Mouse (Mus musculus) hindbrain, embryonic 16.5 days (tissue): ENCODE data around the gene Eif4g3. TPM values are rescaled to one million over a fixed set of nuclear protein-coding genes. Genes with fewer than 3 reads are reported as not detected.
"Not testable (repeated sequence)": the region's sequence is repeated elsewhere in the genome, so short reads cannot be mapped to it uniquely, and the experiment has no call there.

Experiments used
- ATAC-seq: fragments of 200-750 bp; cut with Nextera tagmentation; 2 replicates; pipeline ENCODE4 v1.8.0; 2017; ENCODE audit warnings: moderate TSS enrichment, moderate library complexity
- H3K27ac ChIP-seq: fragments of 300-500 bp; sonication (generic); 2 replicates; pipeline ENCODE4 v1.5.1; 2014; ENCODE audit warnings: low read depth, mild to moderate bottlenecking, control low read depth, low read length, moderate library complexity
- H3K27me3 ChIP-seq: fragments of 300-500 bp; sonication (generic); replicated peaks from 2 replicates; pipeline ENCODE4 v1.6.1; 2014; ENCODE audit warnings: low read length; ENCODE audit not compliant: control insufficient read depth, insufficient read depth
- H3K36me3 ChIP-seq: fragments of 300-500 bp; sonication (generic); 2 replicates; pipeline ENCODE4 v1.6.1; 2014; ENCODE audit warnings: mild to moderate bottlenecking, low read length, moderate library complexity, mixed read lengths; ENCODE audit not compliant: control insufficient read depth, insufficient read depth
- H3K4me1 ChIP-seq: fragments of 300-500 bp; sonication (generic); 2 replicates; pipeline ENCODE4 v1.6.1; 2014; ENCODE audit warnings: low read depth, low read length; ENCODE audit not compliant: control insufficient read depth, insufficient read depth
- H3K4me2 ChIP-seq: fragments of 300-500 bp; sonication (generic); 2 replicates; pipeline ENCODE4 v1.6.1; 2014; ENCODE audit warnings: mild to moderate bottlenecking, low read length, control low read depth, moderate library complexity
- H3K4me3 ChIP-seq: fragments of 300-500 bp; sonication (generic); 2 replicates; pipeline ENCODE4 v1.5.1; 2014; ENCODE audit warnings: mild to moderate bottlenecking, low read length, control low read depth, moderate library complexity
- H3K9ac ChIP-seq: fragments of 300-500 bp; sonication (generic); 2 replicates; pipeline ENCODE4 v1.6.1; 2014; ENCODE audit warnings: low read depth, mild to moderate bottlenecking, control low read depth, low read length, moderate library complexity
- H3K9me3 ChIP-seq: fragments of 300-500 bp; sonication (generic); 2 replicates; pipeline ENCODE4 v1.6.1; 2014; ENCODE audit warnings: mild to moderate bottlenecking, low read length, moderate library complexity; ENCODE audit not compliant: control insufficient read depth
- WGBS: fragments of 180-500 bp; shearing (Covaris S2); extraction: QIAGEN DNeasy Blood & Tissue Kit; methylation state at CpG from one replicate; pipeline ENCODE4 v1.1.7; 2014; 5-methylcytosine and 5-hydroxymethylcytosine counted together
- polyA plus RNA-seq: library from polyadenylated mRNA; unstranded; fragments of >200 nt; fragmentation: Nextera tagmentation; extraction: Ambion mirVana; gene quantifications from 2 replicates; pipeline ENCODE4 v1.2.1, GENCODE M21; 2015

The Eif4g3 gene
- polyA plus RNA-seq, 1 experiment from 2014 or later, result 43.2 TPM

- no peak overlapping the region for H3K9ac ChIP-seq
- no peaks in the 10 kb centered on the region for H3K27me3 ChIP-seq
- H3K4me2 ChIP-seq, result no peak overlapping the region
- H3K36me3 ChIP-seq, result peaks cover 36% of the 10 kb centered on the region
- H3K4me3 ChIP-seq, result no peak overlapping the region
- no peaks in the 10 kb centered on the region for H3K4me1 ChIP-seq
- 79% methylated on average over 11 of the region's 11 CpGs for WGBS
- H3K9me3 ChIP-seq, result 0 out of 2 replicates have a peak, but pooled peaks cover 3% of the 10 kb centered on the region
- ATAC-seq, result no peak
- H3K27ac ChIP-seq, result no peak overlapping the region
Observed at GRCm38 (mm10) chr4:137960757-137961156, 32.1 kb upstream of the Eif4g3 start.

GRCm38 (mm10) chr4:137962643-137963350 is 30.0 kb upstream of the Eif4g3 start:
- no peak overlapping the region for H3K27ac ChIP-seq
- H3K27me3 ChIP-seq, result no peaks in the 10 kb centered on the region
- H3K4me3 ChIP-seq, result no peak overlapping the region
- H3K4me2 ChIP-seq, result no peak overlapping the region
- ATAC-seq, result peak; percentile 7; the same call in 1 of the 2 replicates
- H3K4me1 ChIP-seq, result no peaks in the 10 kb centered on the region
- H3K9me3 ChIP-seq, result 0 out of 2 replicates have a peak, but pooled peaks cover 3% of the 10 kb centered on the region
- no peak overlapping the region for H3K9ac ChIP-seq
- H3K36me3 ChIP-seq, result peaks cover 32% of the 10 kb centered on the region
- WGBS, result 83% methylated on average over 20 of the region's 20 CpGs

- no peak for ATAC-seq
- no peaks in the 10 kb centered on the region for H3K27me3 ChIP-seq
- H3K9ac ChIP-seq, result no peak overlapping the region
- H3K4me3 ChIP-seq, result no peak overlapping the region
- no peak overlapping the region for H3K4me2 ChIP-seq
- no peaks in the 10 kb centered on the region for H3K4me1 ChIP-seq
- H3K36me3 ChIP-seq, result peaks cover 29% of the 10 kb centered on the region
- H3K9me3 ChIP-seq, result 0 out of 2 replicates have a peak, but pooled peaks cover 3% of the 10 kb centered on the region
- WGBS, result 75% methylated on average over 6 of the region's 6 CpGs
- H3K27ac ChIP-seq, result no peak overlapping the region
Observed at GRCm38 (mm10) chr4:137963431-137963830, 29.4 kb upstream of the Eif4g3 start.

- Histone ChIP-seq H3K4me2 (no peak overlapping the region), H3K4me3 (no peak overlapping the region), H3K36me3 (peaks cover 27% of the 10 kb centered on the region), H3K27ac (no peak overlapping the region), H3K9me3 (0 out of 2 replicates have a peak, but pooled peaks cover 3% of the 10 kb centered on the region), H3K4me1 (no peaks in the 10 kb centered on the region), H3K9ac (no peak overlapping the region), H3K27me3 (no peaks in the 10 kb centered on the region)
- no peak for ATAC-seq
- WGBS, result 47% methylated on average over 6 of the region's 9 CpGs
Observed at GRCm38 (mm10) chr4:137963881-137964584, 28.8 kb upstream of the Eif4g3 start.

GRCm38 (mm10) chr4:137964585-137964930 is 28.3 kb upstream of the Eif4g3 start:
- Histone ChIP-seq H3K4me2 (no peak overlapping the region), H3K27me3 (no peaks in the 10 kb centered on the region), H3K4me3 (no peak overlapping the region), H3K27ac (no peak overlapping the region), H3K4me1 (no peaks in the 10 kb centered on the region), H3K9ac (no peak overlapping the region), H3K36me3 (peaks cover 21% of the 10 kb centered on the region), H3K9me3 (0 out of 2 replicates have a peak, but pooled peaks cover under 1% of the 10 kb centered on the region)
- no peak for ATAC-seq
- 92% methylated on average over 11 of the region's 11 CpGs for WGBS

- no peak overlapping the region for H3K27ac ChIP-seq
- H3K27me3 ChIP-seq, result no peaks in the 10 kb centered on the region
- WGBS, result 13% methylated on average over 9 of the region's 9 CpGs
- H3K9me3 ChIP-seq, result no peaks in the 10 kb centered on the region
- H3K4me1 ChIP-seq, result no peaks in the 10 kb centered on the region
- H3K4me3 ChIP-seq, result no peak overlapping the region
- ATAC-seq, result peak; percentile 57; the same call in 1 of the 2 replicates
- no peaks in the 10 kb centered on the region for H3K36me3 ChIP-seq
- H3K9ac ChIP-seq, result no peak overlapping the region
- H3K4me2 ChIP-seq, result no peak overlapping the region
Observed at GRCm38 (mm10) chr4:137968203-137968602, 24.6 kb upstream of the Eif4g3 start.

GRCm38 (mm10) chr4:137970623-137971199 is 22.1 kb upstream of the Eif4g3 start:
- not testable (repeated sequence) for H3K4me3 ChIP-seq, H3K36me3 ChIP-seq, H3K4me2 ChIP-seq, H3K27ac ChIP-seq, H3K9ac ChIP-seq, H3K27me3 ChIP-seq, H3K4me1 ChIP-seq, H3K9me3 ChIP-seq
- WGBS, result no CpG with 5 or more reads among the region's 11 CpGs
- peak; percentile 58; the same call in 1 of the 2 replicates for ATAC-seq

GRCm38 (mm10) chr4:137974856-137975432 is 17.9 kb upstream of the Eif4g3 start:
- not testable (repeated sequence) for H3K27ac ChIP-seq, H3K9ac ChIP-seq, H3K4me2 ChIP-seq, H3K27me3 ChIP-seq, H3K4me3 ChIP-seq, H3K9me3 ChIP-seq, H3K4me1 ChIP-seq, H3K36me3 ChIP-seq
- no CpG with 5 or more reads among the region's 11 CpGs for WGBS
- ATAC-seq, result peak; percentile 56

GRCm38 (mm10) chr4:137979066-137979644 is 13.7 kb upstream of the Eif4g3 start:
- H3K27ac ChIP-seq, H3K4me2 ChIP-seq, H3K36me3 ChIP-seq, H3K4me3 ChIP-seq, H3K4me1 ChIP-seq, H3K9me3 ChIP-seq, H3K9ac ChIP-seq, H3K27me3 ChIP-seq: not testable (repeated sequence)
- no CpG with 5 or more reads among the region's 11 CpGs for WGBS
- ATAC-seq, result peak; percentile 53
